Mouse (Mus musculus): ENCODE measurements around the gene Acsf3.

Acsf3 gene

GRCm38 (mm10) chr8:122811870-122812494, 36.7 kb downstream of the Acsf3 start:
- DNase-seq: no peak

- no peak for DNase-seq
Measured at GRCm38 (mm10) chr8:122812610-122813250, 37.4 kb downstream of the Acsf3 start.

GRCm38 (mm10) chr8:122814608-122815007, 39.3 kb downstream of the Acsf3 start:
- DNase-seq: no peak

- no peak for DNase-seq
Measured at GRCm38 (mm10) chr8:122816965-122817364, 41.7 kb downstream of the Acsf3 start.

- DNase-seq: no peak
Measured at GRCm38 (mm10) chr8:122817724-122818496, 42.6 kb downstream of the Acsf3 start.

- DNase-seq: no peak
Measured at GRCm38 (mm10) chr8:122819776-122820175, 44.5 kb downstream of the Acsf3 start.

- DNase-seq: no peak
Measured at GRCm38 (mm10) chr8:122824571-122824970, 49.3 kb downstream of the Acsf3 start.

GRCm38 (mm10) chr8:122824986-122825385, 49.7 kb downstream of the Acsf3 start:
- DNase-seq: no peak

- no peak for DNase-seq
Measured at GRCm38 (mm10) chr8:122825408-122825807, 50.1 kb downstream of the Acsf3 start.

GRCm38 (mm10) chr8:122829396-122829795, 54.1 kb downstream of the Acsf3 start:
- DNase-seq: no peak

- DNase-seq: peak; percentile 98
Measured at GRCm38 (mm10) chr8:122830349-122831061, 55.2 kb downstream of the Acsf3 start.

GRCm38 (mm10) chr8:122834416-122834815, 59.1 kb downstream of the Acsf3 start:
- no peak for DNase-seq

- peak; percentile 74 for DNase-seq
Measured at GRCm38 (mm10) chr8:122834971-122835370, 59.7 kb downstream of the Acsf3 start.

- DNase-seq: no peak
Measured at GRCm38 (mm10) chr8:122836199-122836598, 60.9 kb downstream of the Acsf3 start.

GRCm38 (mm10) chr8:122836696-122837095, 61.4 kb downstream of the Acsf3 start:
- no peak for DNase-seq

GRCm38 (mm10) chr8:122844161-122844560, 68.9 kb downstream of the Acsf3 start:
- no peak for DNase-seq

- peak; percentile 23 for DNase-seq
Measured at GRCm38 (mm10) chr8:122845662-122846061, 70.4 kb downstream of the Acsf3 start.

- DNase-seq: peak; percentile 66
Measured at GRCm38 (mm10) chr8:122847829-122848561, 72.7 kb downstream of the Acsf3 start, which contains the start of gene Cdh15. Cdh15 (plus strand) TSS chr8:122847966.

- no peak for DNase-seq
Measured at GRCm38 (mm10) chr8:122849152-122849910, 74.0 kb downstream of the Acsf3 start.

- no peak for DNase-seq
Measured at GRCm38 (mm10) chr8:122850641-122851240, 75.5 kb downstream of the Acsf3 start.

All from right cerebral cortex, postnatal 4 days (tissue).